ENCODE assay signal across 7 mouse cellular contexts in the genomic region with DNA sequence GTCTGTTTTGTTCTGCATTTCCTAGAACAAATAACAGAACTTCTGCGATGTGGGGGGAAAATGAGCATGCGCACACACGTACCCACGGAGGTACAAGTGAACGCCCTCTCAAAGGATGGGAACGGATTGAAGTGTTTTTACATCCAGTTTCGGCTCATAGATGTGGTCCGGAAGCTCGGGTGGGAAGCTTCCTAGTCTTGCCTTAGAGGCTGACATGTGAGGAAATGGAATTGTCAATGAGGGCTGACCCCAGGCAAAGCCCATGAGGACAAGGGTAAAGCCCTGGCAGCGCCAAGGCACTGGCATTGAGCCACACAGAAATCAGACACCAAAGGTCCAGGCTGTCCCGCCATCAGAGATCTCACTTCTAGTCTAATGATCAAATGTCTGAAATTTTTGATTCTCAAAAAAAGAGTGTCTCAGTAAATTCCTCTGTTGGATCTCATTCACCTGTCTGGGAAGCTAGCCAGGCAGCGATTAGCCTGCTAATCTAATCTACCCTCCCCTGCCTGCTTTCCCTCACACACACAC.
A peak's percentile ranks its signal among the peaks of the same experiment; 100 is the strongest.
DNase-seq lines count a peak whose midpoint lies in the region; ATAC-seq lines count a peak whose summit lies in the region.

No protein-coding gene starts in this region.

- no peak overlapping the region for H3K4me3 ChIP-seq in neural tube, embryonic 11.5 days (ENCODE audit: low read depth, low read length)
- H3K4me3 ChIP-seq in forebrain, embryonic 11.5 days (ENCODE audit: low read depth, low read length): no peak overlapping the region
- H3K4me3 ChIP-seq in hindbrain, embryonic 13.5 days: no peak overlapping the region

- intact Hi-C loops in left cerebral cortex, postnatal 25 days (cut with DNase I): no loop called here

- 60% methylated on average over 12 of the region's 12 CpGs for WGBS in neural tube, embryonic 11.5 days
- 38% methylated on average over 12 of the region's 12 CpGs for WGBS in forebrain, embryonic 11.5 days
- WGBS in hindbrain, embryonic 13.5 days: 19% methylated on average over 12 of the region's 12 CpGs

- H3K9ac ChIP-seq in neural tube, embryonic 11.5 days (ENCODE audit: low read length): no peak overlapping the region
- no peak overlapping the region for H3K9ac ChIP-seq in forebrain, embryonic 11.5 days (ENCODE audit: low read length)
- no peak overlapping the region for H3K9ac ChIP-seq in hindbrain, embryonic 13.5 days

- H3K27me3 ChIP-seq in neural tube, embryonic 11.5 days (ENCODE audit: control insufficient read depth, insufficient read depth, low read length): no peaks in the 10 kb centered on the region
- no peaks in the 10 kb centered on the region for H3K27me3 ChIP-seq in forebrain, embryonic 11.5 days (ENCODE audit: control insufficient read depth, insufficient read depth, low read length)
- H3K27me3 ChIP-seq in hindbrain, embryonic 13.5 days: no peaks in the 10 kb centered on the region

- H3K36me3 ChIP-seq in neural tube, embryonic 11.5 days (ENCODE audit: control insufficient read depth, insufficient read depth, low read length): no peaks in the 10 kb centered on the region
- H3K36me3 ChIP-seq in forebrain, embryonic 11.5 days (ENCODE audit: control insufficient read depth, insufficient read depth, low read length): no peaks in the 10 kb centered on the region
- no peaks in the 10 kb centered on the region for H3K36me3 ChIP-seq in hindbrain, embryonic 13.5 days

- DNase-seq in neural tube, embryonic 11.5 days (ENCODE audit: low spot score): no peak
- DNase-seq in neural tube, embryonic 10.5 days (ENCODE audit: extremely low spot score, low spot score): no peak
- no peak for DNase-seq in forebrain, embryonic 11.5 days (ENCODE audit: low spot score)
- peak; percentile 33 to 59 for DNase-seq in left cerebral cortex, postnatal 25 days (ENCODE audit: low spot score in 2 of 2)
- DNase-seq in spleen, adult 18-20 months: no peak
- no peak for DNase-seq in lung, adult 18-20 months

- H3K4me1 ChIP-seq in neural tube, embryonic 11.5 days (ENCODE audit: control insufficient read depth, insufficient read depth, low read length): peaks cover 3% of the 10 kb centered on the region; the same call in 1 of the 2 replicates
- peaks cover 12% of the 10 kb centered on the region for H3K4me1 ChIP-seq in forebrain, embryonic 11.5 days (replicated peaks; ENCODE audit: control insufficient read depth, insufficient read depth, low read length)
- peaks cover 46% of the 10 kb centered on the region for H3K4me1 ChIP-seq in hindbrain, embryonic 13.5 days (replicated peaks)

- peak overlapping the region; percentile 11; the same call in 1 of the 2 replicates for H3K4me2 ChIP-seq in neural tube, embryonic 11.5 days (ENCODE audit: low read depth)
- H3K4me2 ChIP-seq in forebrain, embryonic 11.5 days (ENCODE audit: low read depth, low read length, severe bottlenecking): no peak overlapping the region; the same call in 1 of the 2 replicates
- H3K4me2 ChIP-seq in hindbrain, embryonic 13.5 days: peak overlapping the region; percentile 46

- H3K27ac ChIP-seq in neural tube, embryonic 11.5 days (ENCODE audit: low read depth, low read length): no peak overlapping the region
- H3K27ac ChIP-seq in forebrain, embryonic 11.5 days (ENCODE audit: low read depth, low read length): no peak overlapping the region
- peak overlapping the region; percentile 90 for H3K27ac ChIP-seq in hindbrain, embryonic 13.5 days

- no peaks in the 10 kb centered on the region for H3K9me3 ChIP-seq in neural tube, embryonic 11.5 days (ENCODE audit: control insufficient read depth, low read length)
- H3K9me3 ChIP-seq in forebrain, embryonic 11.5 days (ENCODE audit: control insufficient read depth, low read length): no peaks in the 10 kb centered on the region
- H3K9me3 ChIP-seq in hindbrain, embryonic 13.5 days: no peaks in the 10 kb centered on the region

- no peak for ATAC-seq in neural tube, embryonic 11.5 days (ENCODE audit: insufficient read depth, low FRiP score, low TSS enrichment)
- ATAC-seq in forebrain, embryonic 11.5 days (replicated peaks; ENCODE audit: low FRiP score): peak; percentile 51
- peak; percentile 24; the same call in 1 of the 2 replicates for ATAC-seq in hindbrain, embryonic 13.5 days (ENCODE audit: low FRiP score)

Comparison
In these comparisons a context has a peak if more than half of its experiments do, and no peak if none do; other contexts are left out.
1. DNase-seq: peak in left cerebral cortex, postnatal 25 days (2 of 2); none in neural tube, embryonic 11.5 days (single experiment), neural tube, embryonic 10.5 days (single experiment), forebrain, embryonic 11.5 days (single experiment), spleen, adult 18-20 months (0 of 2) and lung, adult 18-20 months (0 of 2).